Mouse (Mus musculus): ENCODE measurements around the gene Oser1. TPM values are rescaled to one million over a fixed set of nuclear protein-coding genes. Genes with fewer than 3 reads are reported as not detected.
"Not testable (repeated sequence)": the region's sequence is repeated elsewhere in the genome, so short reads cannot be mapped to it uniquely, and the experiment has no call there.

Gene Oser1
- total RNA-seq, 2 experiments from 2014 or later = 20.5 to 21.4 TPM

- intact Hi-C loops (cut with DNase I) = loop anchor here (10.0 kb wide), 1 partner anchor 468 kb away; the partner anchor contains the start of gene L3mbtl1
- DNase-seq (ENCODE audit: low spot score in 2 of 2) = peak in 1 of 2 experiments; percentile 21
Observed at GRCm38 (mm10) chr2:163412419-163412818, 12.1 kb downstream of the Oser1 start.

- intact Hi-C loops (cut with DNase I) = loop anchor here (10.0 kb wide), 1 partner anchor 467 kb away; the partner anchor contains the start of gene L3mbtl1
- DNase-seq (ENCODE audit: low spot score in 2 of 2) = no peak
Observed at GRCm38 (mm10) chr2:163411840-163412239, 12.7 kb downstream of the Oser1 start.

GRCm38 (mm10) chr2:163411344-163411743, 13.2 kb downstream of the Oser1 start:
- intact Hi-C loops (cut with DNase I) = loop anchor here (10.0 kb wide), 1 partner anchor 467 kb away; the partner anchor contains the start of gene L3mbtl1
- DNase-seq (ENCODE audit: low spot score in 2 of 2) = not testable (repeated sequence)

GRCm38 (mm10) chr2:163410211-163410610, 14.3 kb downstream of the Oser1 start:
- DNase-seq (ENCODE audit: low spot score in 2 of 2) = no peak
- intact Hi-C loops (cut with DNase I) = loop anchor here (10.0 kb wide), 1 partner anchor 465 kb away; the partner anchor contains the start of gene L3mbtl1

- no peak for DNase-seq (ENCODE audit: low spot score in 2 of 2)
- intact Hi-C loops (cut with DNase I) = loop anchor here (5.0 to 10.0 kb wide), 2 partner anchors 302 to 359 kb away; no protein-coding TSS in a partner anchor
Observed at GRCm38 (mm10) chr2:163404037-163404815, 20.3 kb downstream of the Oser1 start.

- intact Hi-C loops (cut with DNase I) = loop anchor here (1.0 to 10.0 kb wide), 3 partner anchors 61 to 356 kb away; no protein-coding TSS in a partner anchor
- peak; percentile 90 for DNase-seq (ENCODE audit: low spot score in 2 of 2)
Observed at GRCm38 (mm10) chr2:163401221-163401620, 23.3 kb downstream of the Oser1 start.

GRCm38 (mm10) chr2:163399222-163399621, 25.3 kb downstream of the Oser1 start:
- DNase-seq (ENCODE audit: low spot score in 2 of 2) = no peak
- intact Hi-C loops (cut with DNase I) = no loop called here

GRCm38 (mm10) chr2:163398770-163399169, 25.7 kb downstream of the Oser1 start:
- no peak for DNase-seq (ENCODE audit: low spot score in 2 of 2)
- intact Hi-C loops (cut with DNase I) = no loop called here

- no peak for DNase-seq (ENCODE audit: low spot score in 2 of 2)
- intact Hi-C loops (cut with DNase I) = no loop called here
Observed at GRCm38 (mm10) chr2:163397905-163398304, 26.6 kb downstream of the Oser1 start, which contains the start of gene Jph2. Jph2 (minus strand) TSS chr2:163397993.

GRCm38 (mm10) chr2:163397071-163397470, 27.4 kb downstream of the Oser1 start:
- intact Hi-C loops (cut with DNase I) = no loop called here
- DNase-seq (ENCODE audit: low spot score in 2 of 2) = no peak

GRCm38 (mm10) chr2:163394977-163395376, 29.5 kb downstream of the Oser1 start:
- intact Hi-C loops (cut with DNase I) = no loop called here
- no peak for DNase-seq (ENCODE audit: low spot score in 2 of 2)

GRCm38 (mm10) chr2:163393976-163394375, 30.5 kb downstream of the Oser1 start:
- DNase-seq (ENCODE audit: low spot score in 2 of 2) = no peak
- intact Hi-C loops (cut with DNase I) = no loop called here

GRCm38 (mm10) chr2:163393241-163393640, 31.3 kb downstream of the Oser1 start:
- no peak for DNase-seq (ENCODE audit: low spot score in 2 of 2)
- intact Hi-C loops (cut with DNase I) = no loop called here

GRCm38 (mm10) chr2:163392436-163392835, 32.1 kb downstream of the Oser1 start:
- DNase-seq (ENCODE audit: low spot score in 2 of 2) = no peak
- intact Hi-C loops (cut with DNase I) = no loop called here

GRCm38 (mm10) chr2:163386423-163387190, 37.9 kb downstream of the Oser1 start:
- DNase-seq (ENCODE audit: low spot score in 2 of 2) = no peak
- intact Hi-C loops (cut with DNase I) = no loop called here

- intact Hi-C loops (cut with DNase I) = no loop called here
- no peak for DNase-seq (ENCODE audit: low spot score in 2 of 2)
Observed at GRCm38 (mm10) chr2:163385126-163385525, 39.4 kb downstream of the Oser1 start.

- intact Hi-C loops (cut with DNase I) = no loop called here
- no peak for DNase-seq (ENCODE audit: low spot score in 2 of 2)
Observed at GRCm38 (mm10) chr2:163381246-163381645, 43.3 kb downstream of the Oser1 start.

- DNase-seq (ENCODE audit: low spot score in 2 of 2) = no peak
- intact Hi-C loops (cut with DNase I) = no loop called here
Observed at GRCm38 (mm10) chr2:163379366-163379765, 45.1 kb downstream of the Oser1 start.

- no peak for DNase-seq (ENCODE audit: low spot score in 2 of 2)
Observed at GRCm38 (mm10) chr2:163376082-163376481, 48.4 kb downstream of the Oser1 start.

GRCm38 (mm10) chr2:163375468-163375867, 49.0 kb downstream of the Oser1 start:
- no peak for DNase-seq (ENCODE audit: low spot score in 2 of 2)
- intact Hi-C loops (cut with DNase I) = no loop called here

More at GRCm38 (mm10) chr2:163376082-163376481, 48.4 kb downstream of the Oser1 start:
- intact Hi-C loops (cut with DNase I) = no loop called here
